Mouse (Mus musculus) T-cell, adult 2 months (primary cell): ENCODE data around the gene Cdc42ep2.

Experiments used
- DNase-seq: peaks from one replicate; pipeline ENCODE4 v3.0.0; 2022; ENCODE audit warnings: low spot score

The Cdc42ep2 gene

GRCm38 (mm10) chr19:5924713-5925093 is at the start of gene Cdc42ep2:
TSS of gene Cdc42ep2 (minus strand) at chr19:5924816.
- peak; percentile 88 for DNase-seq

GRCm38 (mm10) chr19:5967664-5968063 is 43.0 kb upstream of the Cdc42ep2 start:
- no peak for DNase-seq

GRCm38 (mm10) chr19:5966786-5967185 is 42.2 kb upstream of the Cdc42ep2 start:
- no peak for DNase-seq

- no peak for DNase-seq
Observed at GRCm38 (mm10) chr19:5965910-5966309, 41.3 kb upstream of the Cdc42ep2 start.

GRCm38 (mm10) chr19:5965280-5965679 is 40.7 kb upstream of the Cdc42ep2 start:
- peak; percentile 79 for DNase-seq

GRCm38 (mm10) chr19:5964804-5965203 is 40.2 kb upstream of the Cdc42ep2 start:
- DNase-seq, result no peak

GRCm38 (mm10) chr19:5963883-5964562 is 39.4 kb upstream of the Cdc42ep2 start, which contains the start of gene Pola2:
TSS of gene Pola2 (minus strand) at chr19:5964202.
- peak; percentile 89 for DNase-seq

GRCm38 (mm10) chr19:5962651-5963050 is 38.0 kb upstream of the Cdc42ep2 start:
- DNase-seq, result no peak

- no peak for DNase-seq
Observed at GRCm38 (mm10) chr19:5957371-5957770, 32.8 kb upstream of the Cdc42ep2 start.

- DNase-seq, result peak; percentile 62
Observed at GRCm38 (mm10) chr19:5956685-5957084, 32.1 kb upstream of the Cdc42ep2 start.

- DNase-seq, result no peak
Observed at GRCm38 (mm10) chr19:5955704-5956670, 31.4 kb upstream of the Cdc42ep2 start.

- DNase-seq, result no peak
Observed at GRCm38 (mm10) chr19:5954936-5955335, 30.3 kb upstream of the Cdc42ep2 start.

GRCm38 (mm10) chr19:5954031-5954710 is 29.6 kb upstream of the Cdc42ep2 start:
- no peak for DNase-seq

- no peak for DNase-seq
Observed at GRCm38 (mm10) chr19:5953201-5953770, 28.7 kb upstream of the Cdc42ep2 start.

GRCm38 (mm10) chr19:5952071-5952691 is 27.6 kb upstream of the Cdc42ep2 start:
- no peak for DNase-seq

GRCm38 (mm10) chr19:5951631-5952030 is 27.0 kb upstream of the Cdc42ep2 start:
- no peak for DNase-seq

GRCm38 (mm10) chr19:5950218-5950617 is 25.6 kb upstream of the Cdc42ep2 start:
- DNase-seq, result no peak

- no peak for DNase-seq
Observed at GRCm38 (mm10) chr19:5945891-5946290, 21.3 kb upstream of the Cdc42ep2 start.

- DNase-seq, result no peak
Observed at GRCm38 (mm10) chr19:5945027-5945426, 20.4 kb upstream of the Cdc42ep2 start.

GRCm38 (mm10) chr19:5944145-5944544 is 19.5 kb upstream of the Cdc42ep2 start:
- no peak for DNase-seq

GRCm38 (mm10) chr19:5943404-5943803 is 18.8 kb upstream of the Cdc42ep2 start:
- DNase-seq, result no peak

- no peak for DNase-seq
Observed at GRCm38 (mm10) chr19:5942581-5942980, 18.0 kb upstream of the Cdc42ep2 start.
